Mouse (Mus musculus) midbrain, embryonic 16.5 days (tissue): ENCODE data around the gene Tbx2. TPM values are rescaled to one million over a fixed set of nuclear protein-coding genes. Genes with fewer than 3 reads are reported as not detected.

Source experiments
- ATAC-seq: fragments of 200-750 bp; cut with Nextera tagmentation; 2 replicates; pipeline ENCODE4 v1.8.0; 2017; ENCODE audit warnings: moderate TSS enrichment
- H3K27ac ChIP-seq: fragments of 300-500 bp; sonication (generic); 2 replicates; pipeline ENCODE4 v1.5.1; 2014; ENCODE audit warnings: mild to moderate bottlenecking, low read length, mixed read lengths
- H3K27me3 ChIP-seq: fragments of 300-500 bp; sonication (generic); 2 replicates; pipeline ENCODE4 v1.6.1; 2014; ENCODE audit warnings: low read depth, low read length, mixed read lengths; ENCODE audit not compliant: control insufficient read depth, insufficient read depth
- H3K36me3 ChIP-seq: fragments of 300-500 bp; sonication (generic); 2 replicates; pipeline ENCODE4 v1.6.1; 2014; ENCODE audit warnings: mild to moderate bottlenecking, low read length, moderate library complexity, mixed read lengths; ENCODE audit not compliant: control insufficient read depth, insufficient read depth
- H3K4me1 ChIP-seq: fragments of 300-500 bp; sonication (generic); 2 replicates; pipeline ENCODE4 v1.6.1; 2014; ENCODE audit warnings: mild to moderate bottlenecking, low read length, mixed read lengths; ENCODE audit not compliant: control insufficient read depth, insufficient read depth
- H3K4me2 ChIP-seq: fragments of 300-500 bp; sonication (generic); 2 replicates; pipeline ENCODE4 v1.6.1; 2014; ENCODE audit warnings: mild to moderate bottlenecking, low read length, mixed read lengths
- H3K4me3 ChIP-seq: fragments of 300-500 bp; sonication (generic); 2 replicates; pipeline ENCODE4 v1.5.1; 2014; ENCODE audit warnings: low read depth, mild to moderate bottlenecking, low read length, moderate library complexity, mixed read lengths
- H3K9ac ChIP-seq: fragments of 300-500 bp; sonication (generic); 2 replicates; pipeline ENCODE4 v1.6.1; 2014; ENCODE audit warnings: low read depth, low read length, mixed read lengths
- H3K9me3 ChIP-seq: fragments of 300-500 bp; sonication (generic); replicated peaks from 2 replicates; pipeline ENCODE4 v1.6.1; 2014; ENCODE audit warnings: mild to moderate bottlenecking, low read length, mixed read lengths; ENCODE audit not compliant: control insufficient read depth, poor library complexity, severe bottlenecking
- WGBS: fragments of 180-500 bp; shearing (Covaris S2); extraction: QIAGEN DNeasy Blood & Tissue Kit; methylation state at CpG from one replicate; pipeline ENCODE4 v1.1.7; 2014; 5-methylcytosine and 5-hydroxymethylcytosine counted together
- polyA plus RNA-seq: library from polyadenylated mRNA; unstranded; fragments of >200 nt; fragmentation: Nextera tagmentation; extraction: Ambion mirVana; gene quantifications from 2 replicates; pipeline ENCODE4 v1.2.1, GENCODE M21; 2015

Tbx2 gene
- polyA plus RNA-seq, 1 experiment from 2014 or later, result 0.57 TPM

- Histone ChIP-seq H3K4me1 (no peaks in the 10 kb centered on the region), H3K27ac (no peak within 1 kb of the TSS), H3K36me3 (no peaks in the 10 kb centered on the region), H3K27me3 (peaks cover 16% of the 10 kb centered on the region), H3K9ac (no peak within 1 kb of the TSS), H3K9me3 (no peaks in the 10 kb centered on the region), H3K4me3 (no peak within 1 kb of the TSS), H3K4me2 (no peak within 1 kb of the TSS)
- WGBS, result 86% methylated on average over 6 of the region's 6 CpGs
- ATAC-seq, result no peak
Observed at GRCm38 (mm10) chr11:85850233-85850632, 17.9 kb downstream of the Tbx2 start, which contains the start of gene Gm11444. Gene Gm11444, minus strand, starts transcription at chr11:85850333.

GRCm38 (mm10) chr11:85850758-85851157 is 18.4 kb downstream of the Tbx2 start:
- H3K36me3 ChIP-seq, result no peaks in the 10 kb centered on the region
- no peak for ATAC-seq
- H3K27ac ChIP-seq, result no peak overlapping the region
- H3K4me2 ChIP-seq, result no peak overlapping the region
- H3K9me3 ChIP-seq, result no peaks in the 10 kb centered on the region
- no peaks in the 10 kb centered on the region for H3K4me1 ChIP-seq
- WGBS, result 46% methylated on average over 6 of the region's 6 CpGs
- no peak overlapping the region for H3K4me3 ChIP-seq
- peaks cover 12% of the 10 kb centered on the region for H3K27me3 ChIP-seq
- no peak overlapping the region for H3K9ac ChIP-seq

- Histone ChIP-seq H3K27me3 (no peaks in the 10 kb centered on the region), H3K36me3 (no peaks in the 10 kb centered on the region), H3K9ac (no peak overlapping the region), H3K27ac (no peak overlapping the region), H3K4me3 (no peak overlapping the region), H3K4me2 (no peak overlapping the region), H3K4me1 (peaks cover 2% of the 10 kb centered on the region; the same call in 1 of the 2 replicates), H3K9me3 (no peaks in the 10 kb centered on the region)
- 3% methylated on average over 6 of the region's 6 CpGs for WGBS
- ATAC-seq, result no peak
Observed at GRCm38 (mm10) chr11:85857997-85858698, 25.8 kb downstream of the Tbx2 start.

- Histone ChIP-seq H3K27ac (no peak overlapping the region), H3K4me3 (no peak overlapping the region), H3K27me3 (no peaks in the 10 kb centered on the region), H3K4me1 (no peaks in the 10 kb centered on the region), H3K9ac (no peak overlapping the region), H3K4me2 (no peak overlapping the region), H3K9me3 (no peaks in the 10 kb centered on the region), H3K36me3 (no peaks in the 10 kb centered on the region)
- no peak for ATAC-seq
- WGBS, result 37% methylated on average over 7 of the region's 7 CpGs
Observed at GRCm38 (mm10) chr11:85864363-85864762, 32.0 kb downstream of the Tbx2 start.

- Histone ChIP-seq H3K4me3 (no peak overlapping the region), H3K27me3 (no peaks in the 10 kb centered on the region; the same call in 1 of the 2 replicates), H3K27ac (no peak overlapping the region), H3K4me2 (no peak overlapping the region), H3K9me3 (no peaks in the 10 kb centered on the region), H3K9ac (no peak overlapping the region), H3K4me1 (no peaks in the 10 kb centered on the region), H3K36me3 (no peaks in the 10 kb centered on the region)
- 63% methylated on average over 24 of the region's 24 CpGs for WGBS
- no peak for ATAC-seq
Observed at GRCm38 (mm10) chr11:85876059-85876788, 43.9 kb downstream of the Tbx2 start.

- peaks cover 37% of the 10 kb centered on the region for H3K27me3 ChIP-seq
- no peak overlapping the region for H3K4me3 ChIP-seq
- no peak for ATAC-seq
- no peaks in the 10 kb centered on the region for H3K9me3 ChIP-seq
- no peak overlapping the region for H3K27ac ChIP-seq
- WGBS, result 55% methylated on average over 4 of the region's 4 CpGs
- no peaks in the 10 kb centered on the region for H3K4me1 ChIP-seq
- no peak overlapping the region for H3K9ac ChIP-seq
- no peaks in the 10 kb centered on the region for H3K36me3 ChIP-seq
- H3K4me2 ChIP-seq, result no peak overlapping the region
Observed at GRCm38 (mm10) chr11:85884498-85884897, 52.1 kb downstream of the Tbx2 start.

GRCm38 (mm10) chr11:85885665-85886428 is 53.5 kb downstream of the Tbx2 start, which contains the start of gene Tbx4:
Gene Tbx4, plus strand, starts transcription at chr11:85886422.
- no peak within 1 kb of the TSS for H3K9ac ChIP-seq
- ATAC-seq, result no peak
- peaks cover 43% of the 10 kb centered on the region for H3K27me3 ChIP-seq
- H3K4me1 ChIP-seq, result no peaks in the 10 kb centered on the region
- H3K36me3 ChIP-seq, result no peaks in the 10 kb centered on the region
- 15% methylated on average over 21 of the region's 28 CpGs for WGBS
- no peak within 1 kb of the TSS for H3K4me3 ChIP-seq
- H3K4me2 ChIP-seq, result no peak within 1 kb of the TSS
- no peaks in the 10 kb centered on the region for H3K9me3 ChIP-seq
- H3K27ac ChIP-seq, result no peak within 1 kb of the TSS

GRCm38 (mm10) chr11:85886429-85886785 is 54.1 kb downstream of the Tbx2 start:
- no peaks in the 10 kb centered on the region for H3K9me3 ChIP-seq
- no peak overlapping the region for H3K9ac ChIP-seq
- no peaks in the 10 kb centered on the region for H3K36me3 ChIP-seq
- H3K27ac ChIP-seq, result no peak overlapping the region
- peaks cover 48% of the 10 kb centered on the region for H3K27me3 ChIP-seq
- H3K4me3 ChIP-seq, result no peak overlapping the region
- no peaks in the 10 kb centered on the region for H3K4me1 ChIP-seq
- no peak overlapping the region for H3K4me2 ChIP-seq
- WGBS, result 2% methylated on average over 22 of the region's 22 CpGs
- no peak for ATAC-seq
